Mouse (Mus musculus) embryonic facial prominence, embryonic 14.5 days (tissue): ENCODE data around the gene Gm42878. TPM values are rescaled to one million over a fixed set of nuclear protein-coding genes. Genes with fewer than 3 reads are reported as not detected.
"Not testable (repeated sequence)": the region's sequence is repeated elsewhere in the genome, so short reads cannot be mapped to it uniquely, and the experiment has no call there.

Experiments
- ATAC-seq: fragments of 200-750 bp; cut with Nextera tagmentation; 2 replicates; pipeline ENCODE4 v1.8.0; 2017; ENCODE audit warnings: low read depth, moderate number of reproducible peaks, moderate TSS enrichment
- DNase-seq: peaks from one replicate; pipeline ENCODE4 v3.0.0-alpha.2; 2015; ENCODE audit warnings: low spot score
- H3K27ac ChIP-seq: fragments of 300-500 bp; sonication (generic); replicated peaks from 2 replicates; pipeline ENCODE4 v1.5.1; 2014; ENCODE audit warnings: low read depth, mild to moderate bottlenecking, low read length, moderate library complexity
- H3K27me3 ChIP-seq: fragments of 300-500 bp; sonication (generic); replicated peaks from 2 replicates; pipeline ENCODE4 v1.6.1; 2014; ENCODE audit warnings: low read length; ENCODE audit not compliant: control insufficient read depth, insufficient read depth
- H3K36me3 ChIP-seq: fragments of 300-500 bp; sonication (generic); 2 replicates; pipeline ENCODE4 v1.6.1; 2014; ENCODE audit warnings: low read length, mixed read lengths; ENCODE audit not compliant: control insufficient read depth, insufficient read depth
- H3K4me1 ChIP-seq: fragments of 300-500 bp; sonication (generic); 2 replicates; pipeline ENCODE4 v1.6.1; 2014; ENCODE audit warnings: antibody characterized with exemption, low read length; ENCODE audit not compliant: control insufficient read depth, insufficient read depth
- H3K4me2 ChIP-seq: fragments of 300-500 bp; sonication (generic); 2 replicates; pipeline ENCODE4 v1.6.1; 2014; ENCODE audit warnings: low read depth, mild to moderate bottlenecking, low read length, moderate library complexity, mixed read lengths
- H3K4me3 ChIP-seq: fragments of 300-500 bp; sonication (generic); 2 replicates; pipeline ENCODE4 v1.5.1; 2014; ENCODE audit warnings: low read depth, mild to moderate bottlenecking, low read length
- H3K9ac ChIP-seq: fragments of 300-500 bp; sonication (generic); 2 replicates; pipeline ENCODE4 v1.6.1; 2014; ENCODE audit warnings: low read depth, mild to moderate bottlenecking, low read length, moderate library complexity, mixed read lengths
- H3K9me3 ChIP-seq: fragments of 300-500 bp; sonication (generic); 2 replicates; pipeline ENCODE4 v1.6.1; 2016; ENCODE audit warnings: low read length; ENCODE audit not compliant: control insufficient read depth
- WGBS: fragments of 180-500 bp; shearing (Covaris S2); extraction: QIAGEN DNeasy Blood & Tissue Kit; methylation state at CpG from one replicate; pipeline ENCODE4 v1.1.7; 2014; 5-methylcytosine and 5-hydroxymethylcytosine counted together
- polyA plus RNA-seq: library from polyadenylated mRNA; unstranded; fragments of >200 nt; fragmentation: Nextera tagmentation; extraction: Ambion mirVana; gene quantifications from 2 replicates; pipeline ENCODE4 v1.2.1, GENCODE M21; 2014

Gm42878 gene
- polyA plus RNA-seq, 1 experiment from 2014 or later, result not detected

GRCm38 (mm10) chr5:121526961-121527360 is 18.3 kb downstream of the Gm42878 start:
- H3K4me1 ChIP-seq, result no peaks in the 10 kb centered on the region
- H3K4me2 ChIP-seq, result no peak overlapping the region
- peaks cover 87% of the 10 kb centered on the region for H3K36me3 ChIP-seq
- H3K9me3 ChIP-seq, result no peaks in the 10 kb centered on the region
- no peak overlapping the region for H3K27ac ChIP-seq
- H3K4me3 ChIP-seq, result no peak overlapping the region
- ATAC-seq, result no peak
- H3K9ac ChIP-seq, result no peak overlapping the region
- no peak for DNase-seq
- WGBS, result 79% methylated on average over 8 of the region's 8 CpGs
- H3K27me3 ChIP-seq, result no peaks in the 10 kb centered on the region

- no peak for DNase-seq
- no peak overlapping the region for H3K9ac ChIP-seq
Measured at GRCm38 (mm10) chr5:121526526-121526925, 18.8 kb downstream of the Gm42878 start.

DNA sequence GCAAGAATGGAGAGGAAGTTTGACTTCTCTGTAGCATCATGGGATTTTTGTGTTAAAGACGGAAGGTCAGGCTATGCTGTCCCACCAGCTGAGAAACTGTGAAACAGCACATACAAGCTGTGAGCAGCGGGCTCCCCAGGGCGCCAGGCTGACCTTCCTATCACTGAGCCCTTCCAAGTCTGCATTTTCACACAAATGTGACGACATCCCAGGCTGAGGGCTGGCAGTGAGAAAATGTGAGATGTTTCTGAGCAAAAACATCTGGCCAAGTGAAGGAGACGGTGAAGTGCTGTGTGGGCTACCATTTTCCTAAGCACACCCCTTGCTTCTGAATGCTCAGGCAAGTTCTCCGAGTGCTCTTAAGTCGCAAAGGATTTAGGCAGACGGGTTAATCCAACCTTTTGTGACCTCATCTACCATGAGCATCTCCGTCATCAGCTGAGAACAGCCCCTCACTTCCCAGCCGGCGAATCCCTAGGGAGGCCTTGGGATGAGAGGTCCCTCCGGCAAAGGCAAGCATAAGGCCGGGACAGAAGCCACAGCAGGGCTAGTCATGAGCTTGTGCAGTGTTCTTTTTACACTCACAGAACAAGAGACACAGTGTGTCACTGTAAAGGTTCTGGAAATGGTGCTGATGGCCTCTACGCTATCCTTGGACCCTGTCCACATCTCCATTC is 19.4 kb downstream of the Gm42878 start:
- Histone ChIP-seq H3K9me3 (no peaks in the 10 kb centered on the region), H3K27me3 (no peaks in the 10 kb centered on the region), H3K4me2 (no peak overlapping the region), H3K27ac (no peak overlapping the region), H3K4me3 (no peak overlapping the region), H3K9ac (no peak overlapping the region), H3K4me1 (no peaks in the 10 kb centered on the region), H3K36me3 (peaks cover 86% of the 10 kb centered on the region)
- DNase-seq (no peak), ATAC-seq (no peak)
- 75% methylated on average over 14 of the region's 14 CpGs for WGBS

More at GRCm38 (mm10) chr5:121526526-121526925, 18.8 kb downstream of the Gm42878 start:
- WGBS, result 93% methylated on average over 7 of the region's 7 CpGs
- H3K4me3 ChIP-seq, result no peak overlapping the region
- no peak for ATAC-seq
- no peaks in the 10 kb centered on the region for H3K4me1 ChIP-seq
- no peak overlapping the region for H3K4me2 ChIP-seq
- H3K36me3 ChIP-seq, result peaks cover 86% of the 10 kb centered on the region
- H3K27me3 ChIP-seq, result no peaks in the 10 kb centered on the region
- no peak overlapping the region for H3K27ac ChIP-seq
- no peaks in the 10 kb centered on the region for H3K9me3 ChIP-seq

- not testable (repeated sequence) for H3K4me3 ChIP-seq, H3K27ac ChIP-seq, H3K9me3 ChIP-seq, ATAC-seq, DNase-seq, H3K27me3 ChIP-seq, H3K4me2 ChIP-seq, H3K9ac ChIP-seq, H3K4me1 ChIP-seq
- WGBS, result 94% methylated on average over 9 of the region's 17 CpGs
- H3K36me3 ChIP-seq, result peaks cover 51% of the 10 kb centered on the region
Measured at GRCm38 (mm10) chr5:121519758-121520157, 25.5 kb downstream of the Gm42878 start.

- Histone ChIP-seq H3K36me3 (peaks cover 43% of the 10 kb centered on the region), H3K9ac (no peak overlapping the region), H3K9me3 (no peaks in the 10 kb centered on the region), H3K4me2 (no peak overlapping the region), H3K4me3 (no peak overlapping the region), H3K27ac (no peak overlapping the region), H3K27me3 (no peaks in the 10 kb centered on the region), H3K4me1 (no peaks in the 10 kb centered on the region)
- no peak for DNase-seq
- WGBS, result 89% methylated on average over 9 of the region's 9 CpGs
- no peak for ATAC-seq
Measured at GRCm38 (mm10) chr5:121518983-121519382, 26.3 kb downstream of the Gm42878 start.

GRCm38 (mm10) chr5:121510009-121510408 is 35.3 kb downstream of the Gm42878 start:
- Histone ChIP-seq H3K9ac (no peak overlapping the region), H3K27me3 (no peaks in the 10 kb centered on the region), H3K4me3 (no peak overlapping the region), H3K9me3 (no peaks in the 10 kb centered on the region), H3K4me1 (no peaks in the 10 kb centered on the region), H3K27ac (no peak overlapping the region), H3K36me3 (no peaks in the 10 kb centered on the region), H3K4me2 (no peak overlapping the region)
- 81% methylated on average over 7 of the region's 7 CpGs for WGBS
- DNase-seq (no peak), ATAC-seq (no peak)

GRCm38 (mm10) chr5:121506846-121507245 is 38.4 kb downstream of the Gm42878 start:
- H3K27ac ChIP-seq, result no peak overlapping the region
- ATAC-seq, result no peak
- 86% methylated on average over 1 of the region's 1 CpGs for WGBS

GRCm38 (mm10) chr5:121503231-121503630 is 42.1 kb downstream of the Gm42878 start, which contains the start of gene Adam1b:
TSS of gene Adam1b (minus strand) at chr5:121503435.
- Histone ChIP-seq H3K4me2 (no peak within 1 kb of the TSS), H3K27ac (no peak within 1 kb of the TSS), H3K9me3 (no peaks in the 10 kb centered on the region), H3K27me3 (no peaks in the 10 kb centered on the region), H3K4me1 (no peaks in the 10 kb centered on the region), H3K4me3 (no peak within 1 kb of the TSS), H3K36me3 (no peaks in the 10 kb centered on the region), H3K9ac (no peak within 1 kb of the TSS)
- ATAC-seq (no peak), DNase-seq (no peak)
- WGBS, result 76% methylated on average over 3 of the region's 3 CpGs

More at GRCm38 (mm10) chr5:121506846-121507245, 38.4 kb downstream of the Gm42878 start:
- no peaks in the 10 kb centered on the region for H3K4me1 ChIP-seq
- H3K27me3 ChIP-seq, result no peaks in the 10 kb centered on the region
- H3K9ac ChIP-seq, result no peak overlapping the region
- H3K4me2 ChIP-seq, result no peak overlapping the region
- H3K36me3 ChIP-seq, result no peaks in the 10 kb centered on the region
- no peak for DNase-seq
- H3K9me3 ChIP-seq, result no peaks in the 10 kb centered on the region
- H3K4me3 ChIP-seq, result no peak overlapping the region

DNA sequence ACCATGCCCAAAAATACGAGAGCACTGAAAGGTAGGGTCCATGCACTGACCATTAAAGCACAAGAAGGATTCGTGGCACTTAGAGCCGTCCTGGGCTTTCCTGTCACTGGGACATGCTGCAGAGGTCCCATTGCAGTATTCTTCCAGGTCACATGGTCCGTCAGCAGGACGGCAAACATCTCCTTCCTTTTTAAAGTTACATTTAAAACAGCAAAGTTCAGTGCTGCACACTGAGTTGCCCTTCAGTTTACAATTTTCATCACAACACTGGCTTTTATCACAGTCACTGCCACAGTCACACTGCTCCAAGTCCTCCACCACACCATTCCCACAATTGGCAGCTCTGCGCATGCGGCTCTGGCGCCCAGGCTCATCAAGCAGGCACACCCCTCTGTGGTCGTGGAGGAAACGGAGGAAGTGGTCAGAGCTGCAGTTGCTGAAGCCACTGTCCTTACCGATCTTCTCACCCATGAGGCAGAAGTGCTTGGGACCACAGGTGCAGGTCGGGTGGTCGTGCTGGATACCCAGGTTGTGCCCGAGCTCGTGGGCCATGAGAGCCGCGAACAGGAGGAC is 43.8 kb downstream of the Gm42878 start:
- H3K4me2 ChIP-seq, H3K4me1 ChIP-seq, H3K9ac ChIP-seq, H3K36me3 ChIP-seq, H3K4me3 ChIP-seq, ATAC-seq, H3K27me3 ChIP-seq, H3K9me3 ChIP-seq, H3K27ac ChIP-seq, DNase-seq: not testable (repeated sequence)
- WGBS, result 77% methylated on average over 8 of the region's 17 CpGs
